In genomic region chr11:121204161-121205006, GRCm38 (mm10) we compare ENCODE assay signal across 8 mouse cellular contexts. TPM values are rescaled to one million over a fixed set of nuclear protein-coding genes. Genes with fewer than 3 reads are reported as not detected.
DNase-seq lines count a peak whose midpoint lies in the region; ATAC-seq and TF ChIP-seq lines count a peak whose summit lies in the region.

Hexdc (plus strand) TSS chr11:121204433.
Ogfod3 (minus strand) TSS chr11:121204711.

- H3K9ac ChIP-seq in hindbrain, postnatal 0 days (replicated peaks; ENCODE audit: low read length) = peak within 1 kb of the TSS; percentile 79

- peaks cover 8% of the 10 kb centered on the region; the same call in 1 of the 2 replicates for H3K36me3 ChIP-seq in hindbrain, postnatal 0 days (ENCODE audit: insufficient read depth, low read length)

- no peaks in the 10 kb centered on the region; the same call in 1 of the 2 replicates for H3K4me1 ChIP-seq in hindbrain, postnatal 0 days (ENCODE audit: insufficient read depth, low read length)

- intact Hi-C loops in gastrocnemius, adult 2 months (cut with DNase I) = loop anchor here (5.0 kb wide), 2 partner anchors 152 to 187 kb away; no protein-coding TSS in a partner anchor
- intact Hi-C loops in left cerebral cortex, adult 2 months (cut with DNase I) = no loop called here

- peak within 1 kb of the TSS; percentile 62 for H3K4me2 ChIP-seq in hindbrain, postnatal 0 days (ENCODE audit: low read depth, low read length)

- no peaks in the 10 kb centered on the region for H3K27me3 ChIP-seq in hindbrain, postnatal 0 days (ENCODE audit: insufficient read depth, low read length)

- DNase-seq in ZHBTc4 (ENCODE audit: low read depth, low spot score) = peak; percentile 99
- peak; percentile 97 for DNase-seq in gastrocnemius, adult 2 months
- peak; percentile 96 for DNase-seq in hindbrain, postnatal 0 days (ENCODE audit: low spot score)
- peak; percentile 90 to 91 for DNase-seq in left cerebral cortex, adult 2 months (ENCODE audit: extremely low spot score in 1 of 2, low spot score in 2 of 2)
- peak; percentile 90 to 92 for DNase-seq in right cerebral cortex, adult 2 months (ENCODE audit: low spot score in 2 of 2)
- DNase-seq in urinary bladder, postnatal 14 days (ENCODE audit: low spot score) = peak; percentile 97

- H3K9me3 ChIP-seq in hindbrain, postnatal 0 days (ENCODE audit: low read length) = no peaks in the 10 kb centered on the region

- peak within 1 kb of the TSS; percentile 94 for H3K27ac ChIP-seq in gastrocnemius, adult 2 months
- peak within 1 kb of the TSS; percentile 81 for H3K27ac ChIP-seq in hindbrain, postnatal 0 days
- peak within 1 kb of the TSS; percentile 94 for H3K27ac ChIP-seq in left cerebral cortex, adult 2 months

- ATAC-seq in common myeloid progenitor, adult 5-6 weeks (replicated peaks; ENCODE audit: low read depth, poor library complexity, severe bottlenecking) = peak; percentile 96
- peak; percentile 97 for ATAC-seq in hindbrain, postnatal 0 days
- ATAC-seq in megakaryocyte, adult 5-6 weeks (ENCODE audit: poor library complexity, severe bottlenecking) = peak; percentile 96

- 0% methylated on average over 68 of the region's 70 CpGs for WGBS in hindbrain, postnatal 0 days

- H3K4me3 ChIP-seq in gastrocnemius, adult 2 months = peak within 1 kb of the TSS; percentile 83
- peak within 1 kb of the TSS; percentile 79 for H3K4me3 ChIP-seq in hindbrain, postnatal 0 days (ENCODE audit: low read length)
- H3K4me3 ChIP-seq in left cerebral cortex, adult 2 months = peak within 1 kb of the TSS; percentile 93

- TF ChIP-seq CTCF in gastrocnemius, adult 2 months (IDR thresholded peaks at IDR 0.05) = no peak; the same call in 1 of the 2 replicates
- TF ChIP-seq CTCF in hindbrain, postnatal 0 days (IDR thresholded peaks at IDR 0.05; ENCODE audit: low read depth) = no peak
- no peak for TF ChIP-seq CTCF in left cerebral cortex, adult 2 months (IDR thresholded peaks at IDR 0.05)

RNA-seq across cellular contexts. Expression of gene Hexdc, which starts in this region (rescaled TPM):
- 9.6 and 10.0 TPM in 2 replicates for total RNA-seq in common myeloid progenitor, adult 5-6 weeks (2017)
- 1 to 10 TPM; 7.5 to 9.6 TPM for total RNA-seq in gastrocnemius, adult 2 months (2021)
- 80.2 and 89.6 TPM in 2 replicates for total RNA-seq in hindbrain, postnatal 0 days (2014; rRNA removed)
- 30.7 and 35.2 TPM in 2 replicates for polyA plus RNA-seq in hindbrain, postnatal 0 days (2015; fragmentation: Nextera tagmentation; extraction: Ambion mirVana)
- 10 to 100 TPM; 21.2 to 26.8 TPM for total RNA-seq in left cerebral cortex, adult 2 months (2021)
- 1.5 and 3.1 TPM in 2 replicates for total RNA-seq in megakaryocyte, adult 5-6 weeks (2015)
- total RNA-seq in megakaryocyte, adult 5-6 weeks (2017) = 3.6 and 3.9 TPM in 2 replicates

RNA-seq across cellular contexts. Expression of gene Ogfod3, which starts in this region (rescaled TPM):
- 3.8 and 8.6 TPM in 2 replicates for total RNA-seq in common myeloid progenitor, adult 5-6 weeks (2017)
- 10 to 100 TPM; 11.4 to 14.1 TPM for total RNA-seq in gastrocnemius, adult 2 months (2021)
- total RNA-seq in hindbrain, postnatal 0 days (2014; rRNA removed) = 16.7 and 20.1 TPM in 2 replicates
- polyA plus RNA-seq in hindbrain, postnatal 0 days (2015; fragmentation: Nextera tagmentation; extraction: Ambion mirVana) = 34.8 and 35.3 TPM in 2 replicates
- 1 to 10 TPM; 7.2 TPM for total RNA-seq in left cerebral cortex, adult 2 months (2021)
- 7.0 and 11.7 TPM in 2 replicates for total RNA-seq in megakaryocyte, adult 5-6 weeks (2015)
- 2.0 and 5.5 TPM in 2 replicates for total RNA-seq in megakaryocyte, adult 5-6 weeks (2017)

Comparison
In these comparisons a context has a peak if more than half of its experiments do, and no peak if none do; other contexts are left out.
1. Peak in every context shown above with its lines: DNase-seq, ATAC-seq, H3K4me3 ChIP-seq and H3K27ac ChIP-seq.